Mouse (Mus musculus): ENCODE data around the gene Vsig8. TPM values are rescaled to one million over a fixed set of nuclear protein-coding genes. Genes with fewer than 3 reads are reported as not detected.

Gene Vsig8
- polyA plus RNA-seq, 1 experiment from 2014 or later = 0.39 TPM

DNA sequence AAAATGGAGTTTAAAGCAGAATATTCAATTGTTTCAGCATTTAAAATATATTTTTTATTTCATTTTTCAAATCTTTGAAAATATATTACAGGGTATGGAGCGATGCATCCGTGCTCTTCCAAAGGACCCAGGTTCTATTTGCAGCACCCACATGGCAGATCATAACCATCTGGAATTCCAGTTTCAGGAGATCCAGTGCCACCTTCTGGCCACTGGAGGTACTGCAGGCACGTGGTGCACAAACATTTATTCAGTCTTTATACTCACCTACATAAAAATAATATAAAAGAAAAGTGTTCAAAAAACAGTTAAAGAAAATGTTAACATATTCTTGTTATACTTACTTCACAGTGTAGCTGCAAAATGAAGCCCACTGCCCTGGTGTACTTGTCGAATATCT is 37.7 kb upstream of the Vsig8 start:
- Histone ChIP-seq H3K4me2 (replicated peaks; ENCODE audit: low read depth, low read length) (no peak overlapping the region), H3K36me3 (ENCODE audit: insufficient read depth, low read length) (no peaks in the 10 kb centered on the region), H3K9ac (replicated peaks; ENCODE audit: low read depth) (no peak overlapping the region), H3K27ac (ENCODE audit: low read length) (no peak overlapping the region), H3K4me1 (ENCODE audit: insufficient read depth, low read depth, low read length) (peaks cover 29% of the 10 kb centered on the region; the same call in 1 of the 2 replicates), H3K27me3 (replicated peaks; ENCODE audit: insufficient read depth, low read length) (no peaks in the 10 kb centered on the region), H3K4me3 (ENCODE audit: low read depth, low read length) (no peak overlapping the region), H3K9me3 (ENCODE audit: low read length) (peaks cover 5% of the 10 kb centered on the region; the same call in 1 of the 2 replicates)
- WGBS = 78% methylated on average over 4 of the region's 4 CpGs
- no peak for TF ChIP-seq EP300 (IDR thresholded peaks at IDR 0.05)
- TF ChIP-seq CTCF (IDR thresholded peaks at IDR 0.05) = peak; percentile 69
- ATAC-seq (no peak), DNase-seq (ENCODE audit: low spot score) (no peak)

- no peak overlapping the region for H3K4me3 ChIP-seq (ENCODE audit: low read depth, low read length)
- peaks cover 18% of the 10 kb centered on the region for H3K4me1 ChIP-seq (ENCODE audit: insufficient read depth, low read depth, low read length)
- H3K9me3 ChIP-seq (ENCODE audit: low read length) = peaks cover 5% of the 10 kb centered on the region; the same call in 1 of the 2 replicates
- TF ChIP-seq EP300 (IDR thresholded peaks at IDR 0.05) (no peak), CTCF (IDR thresholded peaks at IDR 0.05) (no peak)
- H3K27ac ChIP-seq (ENCODE audit: low read length) = no peak overlapping the region
- no peak for DNase-seq (ENCODE audit: low spot score)
- H3K4me2 ChIP-seq (replicated peaks; ENCODE audit: low read depth, low read length) = no peak overlapping the region
- no peaks in the 10 kb centered on the region for H3K36me3 ChIP-seq (ENCODE audit: insufficient read depth, low read length)
- no peak for ATAC-seq
- 59% methylated on average over 6 of the region's 6 CpGs for WGBS
- no peaks in the 10 kb centered on the region for H3K27me3 ChIP-seq (replicated peaks; ENCODE audit: insufficient read depth, low read length)
- no peak overlapping the region for H3K9ac ChIP-seq (replicated peaks; ENCODE audit: low read depth)
Observed at GRCm38 (mm10) chr1:172519644-172520043, 36.1 kb upstream of the Vsig8 start.

DNA sequence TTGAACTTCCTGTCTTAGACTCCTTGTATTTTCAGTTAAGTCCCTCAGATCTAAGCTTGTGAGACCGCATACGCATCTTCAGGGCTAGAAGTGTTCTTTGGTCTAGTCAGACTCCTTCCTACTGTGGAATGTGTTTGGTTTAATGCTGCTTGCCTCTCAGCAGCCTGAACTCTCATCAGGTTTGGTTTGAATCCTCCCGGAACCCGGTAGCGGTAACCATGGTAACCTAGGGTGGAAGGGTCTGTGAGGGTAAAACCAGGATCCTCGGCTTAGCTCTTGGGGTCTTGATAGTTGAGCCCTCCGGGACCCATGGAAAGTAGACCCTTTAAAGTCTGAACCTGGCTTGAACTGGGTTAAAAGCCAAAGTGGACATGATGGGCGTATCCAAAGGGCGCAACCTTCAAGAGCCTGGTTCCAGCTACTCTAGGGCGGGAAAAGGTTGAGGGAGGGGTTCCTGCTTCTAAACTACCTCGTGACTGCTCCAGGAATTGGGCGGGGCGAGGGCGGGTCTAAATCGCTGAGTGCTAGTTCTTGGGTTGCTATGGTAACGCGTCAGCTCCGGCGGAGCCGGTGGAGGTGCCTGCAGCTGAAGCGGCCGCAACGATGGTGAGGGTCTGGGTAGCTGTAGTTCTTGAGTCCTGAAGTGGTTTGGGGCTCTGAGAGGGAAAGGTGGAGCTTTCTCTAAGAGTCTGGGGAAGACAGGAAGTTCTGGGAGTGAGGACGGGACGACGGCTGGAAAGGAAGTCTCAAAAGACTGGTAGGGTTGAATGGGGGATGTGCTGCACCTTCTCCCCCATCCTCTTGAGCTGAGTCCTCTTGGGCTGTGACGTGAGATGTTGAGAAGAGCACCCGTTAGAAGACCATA is 34.9 kb upstream of the Vsig8 start, which contains the start of gene Cfap45:
Gene Cfap45, plus strand, starts transcription at position 226 of the 865 bp plus-strand sequence.
- Histone ChIP-seq H3K9me3 (ENCODE audit: low read length) (peaks cover 5% of the 10 kb centered on the region; the same call in 1 of the 2 replicates), H3K4me1 (ENCODE audit: insufficient read depth, low read depth, low read length) (peaks cover 29% of the 10 kb centered on the region), H3K9ac (replicated peaks; ENCODE audit: low read depth) (no peak within 1 kb of the TSS), H3K4me2 (replicated peaks; ENCODE audit: low read depth, low read length) (peak within 1 kb of the TSS; percentile 57), H3K36me3 (ENCODE audit: insufficient read depth, low read length) (no peaks in the 10 kb centered on the region), H3K27me3 (replicated peaks; ENCODE audit: insufficient read depth, low read length) (no peaks in the 10 kb centered on the region), H3K4me3 (ENCODE audit: low read depth, low read length) (peak within 1 kb of the TSS; percentile 29; the same call in 1 of the 2 replicates), H3K27ac (ENCODE audit: low read length) (peak within 1 kb of the TSS; percentile 55)
- TF ChIP-seq EP300 (IDR thresholded peaks at IDR 0.05) (no peak; the same call in 1 of the 2 replicates), CTCF (IDR thresholded peaks at IDR 0.05) (no peak)
- DNase-seq (ENCODE audit: low spot score) (peak; percentile 97), ATAC-seq (peak; percentile 78)
- 3% methylated on average over 28 of the region's 28 CpGs for WGBS

GRCm38 (mm10) chr1:172522524-172522923 is 33.2 kb upstream of the Vsig8 start:
- WGBS = 45% methylated on average over 7 of the region's 7 CpGs
- H3K27ac ChIP-seq (ENCODE audit: low read length) = no peak overlapping the region
- no peak for ATAC-seq
- no peaks in the 10 kb centered on the region for H3K27me3 ChIP-seq (replicated peaks; ENCODE audit: insufficient read depth, low read length)
- H3K9ac ChIP-seq (replicated peaks; ENCODE audit: low read depth) = no peak overlapping the region
- DNase-seq (ENCODE audit: low spot score) = peak; percentile 42
- TF ChIP-seq EP300 (IDR thresholded peaks at IDR 0.05) (no peak), CTCF (IDR thresholded peaks at IDR 0.05) (no peak)
- H3K9me3 ChIP-seq (ENCODE audit: low read length) = peaks cover 2% of the 10 kb centered on the region; the same call in 1 of the 2 replicates
- H3K4me1 ChIP-seq (ENCODE audit: insufficient read depth, low read depth, low read length) = peaks cover 35% of the 10 kb centered on the region
- no peaks in the 10 kb centered on the region for H3K36me3 ChIP-seq (ENCODE audit: insufficient read depth, low read length)
- H3K4me3 ChIP-seq (ENCODE audit: low read depth, low read length) = no peak overlapping the region
- H3K4me2 ChIP-seq (replicated peaks; ENCODE audit: low read depth, low read length) = no peak overlapping the region

DNA sequence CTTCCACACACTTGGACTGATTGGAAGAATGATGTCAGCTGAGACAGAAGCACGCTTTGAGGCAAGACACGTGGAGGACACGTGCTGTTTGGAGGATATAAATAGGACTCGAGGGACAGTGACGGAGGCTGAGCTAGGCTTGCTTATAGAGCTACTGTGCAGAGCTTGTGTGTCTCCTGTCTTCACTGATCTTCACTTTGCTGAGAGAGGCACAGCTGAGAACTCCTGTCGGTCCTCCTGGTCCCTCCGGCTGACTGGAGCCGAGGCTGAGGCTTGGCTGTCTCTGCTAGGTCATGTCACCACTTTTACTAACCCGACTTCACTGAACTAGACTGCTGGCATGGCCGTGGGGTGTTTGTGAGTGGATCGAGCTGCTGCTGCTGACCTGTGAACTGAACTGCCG is 32.0 kb upstream of the Vsig8 start:
- Histone ChIP-seq H3K9me3 (ENCODE audit: low read length) (no peaks in the 10 kb centered on the region), H3K27me3 (replicated peaks; ENCODE audit: insufficient read depth, low read length) (no peaks in the 10 kb centered on the region), H3K36me3 (ENCODE audit: insufficient read depth, low read length) (no peaks in the 10 kb centered on the region), H3K4me1 (ENCODE audit: insufficient read depth, low read depth, low read length) (peaks cover 35% of the 10 kb centered on the region), H3K27ac (ENCODE audit: low read length) (no peak overlapping the region; the same call in 1 of the 2 replicates), H3K9ac (replicated peaks; ENCODE audit: low read depth) (no peak overlapping the region), H3K4me2 (replicated peaks; ENCODE audit: low read depth, low read length) (no peak overlapping the region), H3K4me3 (ENCODE audit: low read depth, low read length) (no peak overlapping the region)
- peak; percentile 78 for DNase-seq (ENCODE audit: low spot score)
- TF ChIP-seq EP300 (IDR thresholded peaks at IDR 0.05) = peak; percentile 80
- TF ChIP-seq CTCF (IDR thresholded peaks at IDR 0.05) = no peak
- 31% methylated on average over 12 of the region's 12 CpGs for WGBS
- ATAC-seq = peak; percentile 36

- Histone ChIP-seq H3K9me3 (ENCODE audit: low read length) (no peaks in the 10 kb centered on the region), H3K36me3 (ENCODE audit: insufficient read depth, low read length) (no peaks in the 10 kb centered on the region), H3K27me3 (replicated peaks; ENCODE audit: insufficient read depth, low read length) (no peaks in the 10 kb centered on the region), H3K27ac (ENCODE audit: low read length) (peak overlapping the region; percentile 86), H3K4me3 (ENCODE audit: low read depth, low read length) (0 out of 2 replicates have a peak overlapping the region, but pooled peaks have one; percentile 2), H3K9ac (replicated peaks; ENCODE audit: low read depth) (no peak overlapping the region), H3K4me2 (replicated peaks; ENCODE audit: low read depth, low read length) (peak overlapping the region; percentile 30), H3K4me1 (ENCODE audit: insufficient read depth, low read depth, low read length) (peaks cover 32% of the 10 kb centered on the region)
- ATAC-seq (peak; percentile 63), DNase-seq (ENCODE audit: low spot score) (peak; percentile 93)
- WGBS = 15% methylated on average over 15 of the region's 15 CpGs
- peak; percentile 66 for TF ChIP-seq CTCF (IDR thresholded peaks at IDR 0.05)
- TF ChIP-seq EP300 (IDR thresholded peaks at IDR 0.05) = peak; percentile 91
Observed at GRCm38 (mm10) chr1:172525027-172525764, 30.5 kb upstream of the Vsig8 start.
